Mouse (Mus musculus) spleen, adult 12 weeks (tissue): ENCODE results near the gene Cav2.

ENCODE experiments used
- DNase-seq: peaks from one replicate; pipeline ENCODE4 v3.0.0; 2022; ENCODE audit warnings: low spot score

The Cav2 gene

GRCm38 (mm10) chr6:17309260-17309659 lies 28.3 kb downstream of the Cav2 start:
- DNase-seq, result no peak

- no peak for DNase-seq
Measured at GRCm38 (mm10) chr6:17314241-17314640, 33.3 kb downstream of the Cav2 start.

GRCm38 (mm10) chr6:17314659-17315616 lies 34.0 kb downstream of the Cav2 start:
- no peak for DNase-seq

GRCm38 (mm10) chr6:17316294-17317166 lies 35.5 kb downstream of the Cav2 start:
- DNase-seq, result no peak

- DNase-seq, result no peak
Measured at GRCm38 (mm10) chr6:17317167-17317524, 36.2 kb downstream of the Cav2 start.

- DNase-seq, result no peak
Measured at GRCm38 (mm10) chr6:17317944-17318343, 37.0 kb downstream of the Cav2 start.

- DNase-seq, result no peak
Measured at GRCm38 (mm10) chr6:17321976-17322375, 41.0 kb downstream of the Cav2 start.

GRCm38 (mm10) chr6:17327216-17327615 lies 46.2 kb downstream of the Cav2 start:
- no peak for DNase-seq

- no peak for DNase-seq
Measured at GRCm38 (mm10) chr6:17329801-17330200, 48.8 kb downstream of the Cav2 start.

- DNase-seq, result no peak
Measured at GRCm38 (mm10) chr6:17337724-17338123, 56.7 kb downstream of the Cav2 start.
